Mouse (Mus musculus): ENCODE data around the gene Nosip.

GRCm38 (mm10) chr7:45107052-45107645, 44.9 kb downstream of the Nosip start:
- TF ChIP-seq POLR2A (IDR thresholded peaks at IDR 0.05; ENCODE audit: control insufficient read depth, low read depth, low read length) (no peak), CTCF (IDR thresholded peaks at IDR 0.05; ENCODE audit: control insufficient read depth, insufficient read depth, insufficient replicate concordance, low read depth, low read length) (no peak)
